Mouse (Mus musculus): ENCODE measurements around the gene Vsnl1.

The Vsnl1 gene

GRCm38 (mm10) chr12:11436497-11437265, at the start of gene Vsnl1:
Vsnl1 (minus strand) TSS chr12:11436613.
- in situ Hi-C loops (cut with MboI; ENCODE audit: low sequenced_read_pairs): no loop called here

DNA sequence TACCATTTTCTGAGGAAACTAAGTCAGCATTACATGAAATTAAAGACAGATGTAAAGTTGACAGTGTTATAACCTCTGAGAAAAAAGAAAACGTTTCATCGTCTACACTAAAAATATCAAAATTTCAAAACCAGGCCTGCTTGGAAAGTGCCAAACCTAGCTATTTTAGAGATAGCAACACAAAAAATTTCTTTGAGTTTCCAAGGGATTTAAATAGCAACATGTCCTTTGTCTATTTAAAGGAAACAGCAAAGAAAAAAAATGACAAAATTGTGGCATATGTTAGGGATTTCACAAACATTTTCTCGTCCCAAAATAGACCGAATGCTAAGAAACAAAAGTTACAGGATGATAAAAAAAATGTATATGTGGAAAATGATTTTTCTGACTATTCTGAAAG, 20.2 kb upstream of the Vsnl1 start:
- in situ Hi-C loops (cut with MboI; ENCODE audit: low sequenced_read_pairs): no loop called here

DNA sequence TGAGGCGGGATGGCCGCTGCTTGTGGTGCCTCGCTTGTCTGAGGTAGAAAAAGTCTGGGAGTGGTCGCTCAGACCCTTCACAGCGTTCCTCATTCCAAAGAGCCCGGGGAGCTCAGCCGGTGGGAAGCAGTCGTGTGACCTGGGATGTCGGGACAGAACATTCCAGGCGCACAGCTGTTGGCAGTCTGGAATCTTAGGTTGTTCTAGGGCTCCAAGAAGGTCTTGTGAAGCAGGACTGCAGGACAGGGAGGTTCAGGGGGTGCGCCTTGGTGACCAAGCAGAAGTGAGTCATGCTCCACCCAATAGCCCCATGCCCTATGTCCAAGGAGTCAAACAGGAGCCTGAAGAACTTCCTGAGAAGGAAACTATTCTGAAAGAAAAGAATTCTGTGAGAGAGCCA, 19.8 kb upstream of the Vsnl1 start:
- in situ Hi-C loops (cut with MboI; ENCODE audit: low sequenced_read_pairs): no loop called here

- in situ Hi-C loops (cut with MboI; ENCODE audit: low sequenced_read_pairs): no loop called here
Measured at GRCm38 (mm10) chr12:11455549-11456194, 19.3 kb upstream of the Vsnl1 start, which contains the start of gene Rad51ap2. Rad51ap2 (plus strand) TSS chr12:11456079.

- in situ Hi-C loops (cut with MboI; ENCODE audit: low sequenced_read_pairs): no loop called here
Measured at GRCm38 (mm10) chr12:11454146-11454545, 17.7 kb upstream of the Vsnl1 start.

GRCm38 (mm10) chr12:11437907-11438447, 1.6 kb upstream of the Vsnl1 start:
- in situ Hi-C loops (cut with MboI; ENCODE audit: low sequenced_read_pairs): no loop called here

GRCm38 (mm10) chr12:11437266-11437906, 973 bp upstream of the Vsnl1 start:
- in situ Hi-C loops (cut with MboI; ENCODE audit: low sequenced_read_pairs): no loop called here

GRCm38 (mm10) chr12:11436023-11436350, 426 bp downstream of the Vsnl1 start:
- in situ Hi-C loops (cut with MboI; ENCODE audit: low sequenced_read_pairs): no loop called here

DNA sequence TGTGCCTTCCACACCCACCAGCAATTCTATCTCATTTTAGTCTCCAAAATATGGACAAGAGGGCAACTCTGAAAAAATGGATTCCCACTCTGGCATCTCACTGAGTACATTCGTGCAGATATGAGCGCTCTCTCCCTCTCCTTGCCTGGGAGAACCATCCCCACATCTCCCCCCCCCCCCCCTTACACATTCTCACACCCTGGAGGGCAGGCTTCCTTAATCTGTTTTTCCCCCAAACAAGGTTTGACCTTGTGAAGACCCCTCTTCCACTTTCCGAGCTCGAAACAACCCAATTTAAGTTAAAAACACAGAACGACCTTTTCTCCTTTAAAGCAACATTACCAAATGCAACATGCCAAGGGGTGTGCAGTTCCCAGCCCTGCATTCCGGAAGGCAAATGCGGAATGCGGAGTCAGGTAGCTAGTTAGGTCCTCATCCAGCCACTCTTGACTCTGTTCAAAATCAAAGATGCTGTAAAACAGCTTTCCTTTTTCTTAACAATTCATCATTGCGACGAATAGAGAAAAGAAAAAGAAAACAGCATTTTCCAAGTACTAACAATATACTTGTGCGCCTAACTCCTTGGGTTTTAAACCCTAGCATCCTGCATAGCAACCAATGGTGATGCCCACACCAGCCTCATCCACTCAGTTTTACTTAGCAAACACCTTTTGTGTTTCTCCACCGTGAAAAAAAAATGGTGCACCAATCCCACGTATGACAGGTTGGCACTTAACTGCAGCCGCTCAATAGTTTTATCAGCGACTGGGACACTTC, 979 bp downstream of the Vsnl1 start:
- in situ Hi-C loops (cut with MboI; ENCODE audit: low sequenced_read_pairs): no loop called here

- in situ Hi-C loops (cut with MboI; ENCODE audit: low sequenced_read_pairs): no loop called here
Measured at GRCm38 (mm10) chr12:11434446-11434845, 2.0 kb downstream of the Vsnl1 start.

DNA sequence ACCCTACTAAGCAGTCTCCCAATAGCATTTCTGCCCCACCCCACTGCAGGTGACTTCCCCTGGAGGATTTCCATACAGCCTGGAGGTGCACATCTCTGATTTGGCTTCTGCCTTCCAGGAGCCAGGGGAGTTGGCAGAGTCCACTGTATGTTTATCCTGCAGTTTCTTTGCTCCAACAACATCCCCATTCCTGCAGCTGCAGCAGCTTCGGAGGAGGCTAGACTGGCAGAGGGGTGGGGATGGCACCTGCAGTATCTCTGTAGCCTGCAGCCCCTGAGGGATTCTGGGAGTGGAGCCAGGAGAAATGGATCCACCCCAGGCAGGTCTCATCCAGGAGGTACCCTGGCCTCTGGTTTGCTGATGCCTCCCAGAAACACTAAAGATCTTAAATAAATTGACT, 2.7 kb downstream of the Vsnl1 start:
- in situ Hi-C loops (cut with MboI; ENCODE audit: low sequenced_read_pairs): no loop called here

DNA sequence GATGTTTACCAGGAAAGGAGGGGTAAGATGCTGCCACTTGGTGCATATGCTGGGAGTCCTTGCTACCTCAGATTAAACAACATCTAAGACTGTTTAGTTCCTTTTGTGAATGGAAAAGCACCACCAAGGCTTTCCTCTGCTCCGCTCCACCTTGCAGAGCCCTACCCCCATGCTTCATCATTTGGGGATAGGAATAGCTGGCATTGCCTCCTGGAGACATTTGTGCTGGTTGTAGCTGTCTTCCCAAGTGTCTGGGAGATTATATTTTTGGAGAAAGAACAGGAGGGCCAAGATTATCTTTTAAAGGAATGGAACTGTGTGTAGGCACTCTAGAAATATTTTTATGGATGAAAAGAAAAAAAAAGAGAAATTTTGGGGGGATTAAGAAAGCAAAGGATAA, 3.3 kb downstream of the Vsnl1 start:
- in situ Hi-C loops (cut with MboI; ENCODE audit: low sequenced_read_pairs): no loop called here

DNA sequence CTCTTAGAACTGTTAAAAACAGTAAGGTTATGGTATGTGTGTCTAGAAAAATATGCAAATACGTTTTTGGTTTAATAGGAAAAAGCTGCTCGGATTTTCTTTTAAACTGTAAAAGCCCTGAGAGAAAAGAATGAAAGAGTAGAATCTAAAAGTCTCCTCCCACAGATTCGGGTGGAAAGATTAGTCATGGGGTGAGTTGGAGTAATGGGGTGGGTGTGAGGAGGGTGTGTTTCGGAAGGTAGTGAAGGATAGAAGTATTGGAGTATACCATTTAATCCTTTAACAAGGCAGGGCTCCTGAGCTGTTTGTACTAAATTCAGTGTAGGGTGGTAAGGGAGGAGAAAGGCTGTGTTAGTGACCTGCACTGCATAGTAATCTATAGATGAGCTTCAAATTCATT, 9.0 kb downstream of the Vsnl1 start:
- in situ Hi-C loops (cut with MboI; ENCODE audit: low sequenced_read_pairs): no loop called here

DNA sequence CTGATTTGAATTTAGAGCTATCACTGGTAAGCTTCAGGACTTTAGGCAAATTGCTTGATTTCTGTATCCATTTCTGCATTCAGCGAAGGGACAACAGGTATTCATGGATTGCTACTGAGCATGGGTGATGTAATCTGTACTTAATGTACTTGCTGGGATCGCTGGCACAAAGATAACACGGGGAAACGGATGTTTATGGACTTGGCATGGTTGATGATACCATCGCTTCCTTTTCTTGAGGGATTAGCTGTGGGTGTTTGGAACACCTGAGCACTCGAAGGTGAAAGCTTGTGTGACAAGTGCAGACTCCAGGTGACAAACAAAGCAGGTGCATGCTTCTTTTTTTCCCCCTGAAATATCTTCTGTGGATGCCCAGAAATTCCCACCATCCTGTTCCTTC, 18.3 kb downstream of the Vsnl1 start:
- in situ Hi-C loops (cut with MboI; ENCODE audit: low sequenced_read_pairs): no loop called here

DNA sequence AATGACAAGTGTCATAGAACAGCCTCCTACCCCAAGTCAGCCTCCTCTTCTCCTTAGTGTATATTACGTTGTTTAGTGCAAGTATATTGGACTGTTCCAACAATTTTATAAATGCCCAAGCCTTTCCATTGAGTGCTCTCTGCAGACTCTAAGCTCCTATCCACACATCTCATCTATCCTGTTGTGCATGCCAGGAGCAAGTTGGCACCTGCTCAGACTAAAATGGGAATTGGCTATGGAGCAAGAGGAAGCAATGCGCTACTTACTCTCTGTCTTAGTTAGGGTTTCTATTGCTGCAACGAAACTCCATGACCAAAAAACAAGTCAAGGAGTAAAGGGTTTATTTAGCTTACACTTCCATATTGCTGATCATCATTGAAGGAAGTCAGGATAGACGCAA, 28.7 kb downstream of the Vsnl1 start:
- in situ Hi-C loops (cut with MboI; ENCODE audit: low sequenced_read_pairs): no loop called here

- in situ Hi-C loops (cut with MboI; ENCODE audit: low sequenced_read_pairs): no loop called here
Measured at GRCm38 (mm10) chr12:11398791-11399190, 37.6 kb downstream of the Vsnl1 start.

DNA sequence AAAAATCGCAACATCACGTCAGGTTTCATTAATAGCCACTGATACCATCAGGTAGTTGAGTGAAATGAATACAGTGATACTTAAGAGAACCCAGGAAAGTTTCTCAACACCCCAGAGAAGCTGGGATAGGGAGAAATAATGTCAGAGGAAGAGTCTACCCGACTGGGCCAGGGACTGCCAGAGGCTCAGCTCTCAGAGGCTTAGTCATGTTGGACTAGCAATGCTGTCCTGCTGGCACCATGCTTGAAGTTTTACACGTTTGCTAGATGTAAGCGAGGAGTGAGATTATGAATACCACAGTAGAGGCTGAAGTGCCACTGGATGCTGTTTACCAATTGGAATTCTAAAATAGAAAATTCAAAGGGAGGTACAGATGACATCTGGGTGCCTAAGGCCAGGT, 39.4 kb downstream of the Vsnl1 start:
- in situ Hi-C loops (cut with MboI; ENCODE audit: low sequenced_read_pairs): no loop called here

- in situ Hi-C loops (cut with MboI; ENCODE audit: low sequenced_read_pairs): no loop called here
Measured at GRCm38 (mm10) chr12:11395470-11395869, 40.9 kb downstream of the Vsnl1 start.

GRCm38 (mm10) chr12:11392525-11392924, 43.9 kb downstream of the Vsnl1 start:
- in situ Hi-C loops (cut with MboI; ENCODE audit: low sequenced_read_pairs): no loop called here

- in situ Hi-C loops (cut with MboI; ENCODE audit: low sequenced_read_pairs): no loop called here
Measured at GRCm38 (mm10) chr12:11391244-11391949, 45.0 kb downstream of the Vsnl1 start.

Data from CH12F3 (cell line).